Mouse (Mus musculus) heart, postnatal 14 days (tissue): ENCODE measurements at regions not wholly inside any gene's neighbourhood (a gene's known extent, or its start where the extent isn't known, plus 50 kb on each side); places are given as distances from the start of the nearest gene placed in this dataset.
A peak's percentile ranks its signal among the peaks of the same experiment; 100 is the strongest.
"Not testable (repeated sequence)": the region's sequence is repeated elsewhere in the genome, so short reads cannot be mapped to it uniquely, and the experiment has no call there.

Experiments
- DNase-seq, 2 experiments: peaks; one replicate each; pipeline ENCODE4 v3.0.0; 2021 to 2022
- intact Hi-C: fragments of 180-260 bp; cut with DNase I; formaldehyde crosslinking; loops from one replicate; pipeline ENCODE4 v1.15.1; 2025

DNA sequence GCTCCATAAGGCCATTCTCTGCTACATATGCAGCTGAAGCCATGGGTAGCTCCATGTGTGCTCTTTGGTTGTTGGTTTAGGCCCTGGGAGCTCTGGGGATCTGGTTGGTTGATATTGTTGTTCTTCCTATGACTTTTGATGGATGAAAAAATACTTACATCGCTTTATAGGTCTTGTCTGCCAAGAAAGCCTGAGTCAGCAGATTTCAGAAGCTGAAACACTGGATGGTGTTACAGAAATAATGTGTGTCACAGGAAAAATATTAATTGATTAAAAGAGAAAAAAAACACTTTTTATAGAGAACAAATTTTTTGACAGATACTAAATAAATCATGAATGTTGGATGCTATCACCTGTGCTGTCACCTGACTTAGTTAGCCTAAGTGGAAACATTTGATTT lies 52.4 kb upstream of the Plxna2 start:
- intact Hi-C loops, result no loop called here
- DNase-seq, result no peak

GRCm38 (mm10) chr1:194563946-194564345 lies 54.1 kb upstream of the Plxna2 start:
- intact Hi-C loops, result no loop called here
- DNase-seq, result no peak

- peak; percentile 5 to 24 for DNase-seq
- intact Hi-C loops, result no loop called here
Measured at GRCm38 (mm10) chr1:194561098-194561497, 56.9 kb upstream of the Plxna2 start.

GRCm38 (mm10) chr1:194548661-194549060 lies 69.4 kb upstream of the Plxna2 start:
- no peak for DNase-seq
- intact Hi-C loops, result no loop called here

DNA sequence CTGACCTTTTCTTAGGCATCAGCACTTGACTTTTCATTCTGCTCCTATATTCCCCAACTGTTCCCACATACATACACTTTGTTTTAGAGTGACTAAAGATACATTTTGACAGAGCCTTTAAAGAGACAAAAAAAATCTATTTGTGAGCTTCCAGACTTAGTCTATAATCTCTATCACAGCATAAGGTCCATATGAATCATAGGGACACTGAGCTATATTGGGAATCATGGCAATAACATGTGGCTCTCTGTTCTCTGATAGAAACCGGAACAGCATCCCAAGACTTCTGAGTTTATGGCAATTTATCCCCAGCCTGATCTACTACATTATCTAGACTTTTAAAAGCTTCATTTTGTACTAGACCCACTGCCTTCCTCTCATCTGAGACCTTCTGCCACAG lies 69.8 kb upstream of the Plxna2 start:
- no peak for DNase-seq
- intact Hi-C loops, result no loop called here

DNA sequence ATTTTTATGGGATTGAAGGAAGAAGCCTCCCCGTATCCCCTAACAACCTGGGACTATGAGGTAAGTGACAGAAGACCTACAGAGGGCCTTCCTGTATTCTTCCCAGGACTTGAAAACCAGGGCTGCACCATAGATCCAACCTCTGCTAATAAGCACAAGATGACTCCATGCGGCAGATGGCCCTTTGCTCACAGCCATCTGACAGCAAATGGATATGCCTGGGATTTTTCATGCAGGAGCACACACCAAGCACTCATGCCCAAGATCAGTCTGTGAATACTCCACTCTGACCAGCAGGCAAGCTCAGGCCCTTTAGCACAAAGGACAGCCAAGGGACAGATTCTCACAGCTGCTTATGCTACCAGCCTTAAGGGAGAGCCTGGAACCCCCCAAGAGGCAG lies 77.1 kb upstream of the Plxna2 start:
- intact Hi-C loops, result no loop called here
- no peak for DNase-seq

- DNase-seq, result no peak
- intact Hi-C loops, result no loop called here
Measured at GRCm38 (mm10) chr1:194527342-194528165, 90.5 kb upstream of the Plxna2 start.

DNA sequence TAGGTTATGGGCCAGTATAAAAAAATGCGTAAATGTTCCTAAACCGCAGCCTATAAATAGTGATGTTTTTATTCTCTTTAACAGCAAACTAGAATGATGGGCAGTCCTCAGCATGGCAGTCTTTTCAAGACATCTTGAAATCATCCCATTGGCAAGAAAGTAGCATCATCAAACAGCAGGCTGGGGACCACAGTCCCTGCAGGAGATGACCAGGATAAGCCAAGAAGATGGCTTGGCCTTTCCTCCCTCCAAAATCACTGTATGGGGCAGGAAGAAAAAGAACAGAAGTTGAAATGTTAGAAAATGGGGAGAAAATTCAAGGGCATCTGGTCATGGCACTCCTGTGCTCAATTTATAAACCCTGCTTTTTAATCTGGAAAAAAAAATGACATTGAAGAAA lies 93.0 kb upstream of the Plxna2 start:
- intact Hi-C loops, result no loop called here
- no peak for DNase-seq

GRCm38 (mm10) chr1:194521216-194521615 lies 96.8 kb upstream of the Plxna2 start:
- no peak for DNase-seq
- intact Hi-C loops, result no loop called here

GRCm38 (mm10) chr1:194519509-194520220 lies 98.4 kb upstream of the Plxna2 start:
- intact Hi-C loops, result no loop called here
- no peak for DNase-seq

- no peak for DNase-seq
- intact Hi-C loops, result no loop called here
Measured at GRCm38 (mm10) chr1:194516136-194516535, 101.9 kb upstream of the Plxna2 start.

GRCm38 (mm10) chr1:194508314-194508713 lies 109.7 kb upstream of the Plxna2 start:
- intact Hi-C loops, result no loop called here
- DNase-seq, result no peak

GRCm38 (mm10) chr1:194505826-194506225 lies 112.2 kb upstream of the Plxna2 start:
- no peak for DNase-seq
- intact Hi-C loops, result no loop called here

DNA sequence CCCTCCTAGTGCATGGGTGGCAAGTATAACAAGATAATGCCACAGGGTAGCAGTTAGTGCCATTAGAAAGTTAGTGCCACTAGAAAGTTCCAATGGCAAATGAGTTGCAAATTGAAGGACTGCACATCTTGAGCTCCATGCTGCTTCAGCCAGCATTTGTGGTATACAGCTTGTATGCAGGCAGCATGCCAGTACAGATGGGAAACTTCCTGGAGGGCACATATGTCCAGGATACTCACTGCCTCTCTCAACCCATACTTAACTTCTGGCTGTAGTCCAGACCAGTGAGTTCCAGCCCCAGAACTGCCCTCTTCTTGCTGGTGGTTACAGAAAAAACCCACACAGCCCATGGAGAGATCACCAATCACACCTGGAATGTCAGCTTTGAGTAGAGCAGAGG lies 113.8 kb upstream of the Plxna2 start:
- intact Hi-C loops, result no loop called here
- DNase-seq, result no peak

GRCm38 (mm10) chr1:194503517-194503916 lies 114.5 kb upstream of the Plxna2 start:
- no peak for DNase-seq
- intact Hi-C loops, result no loop called here

DNA sequence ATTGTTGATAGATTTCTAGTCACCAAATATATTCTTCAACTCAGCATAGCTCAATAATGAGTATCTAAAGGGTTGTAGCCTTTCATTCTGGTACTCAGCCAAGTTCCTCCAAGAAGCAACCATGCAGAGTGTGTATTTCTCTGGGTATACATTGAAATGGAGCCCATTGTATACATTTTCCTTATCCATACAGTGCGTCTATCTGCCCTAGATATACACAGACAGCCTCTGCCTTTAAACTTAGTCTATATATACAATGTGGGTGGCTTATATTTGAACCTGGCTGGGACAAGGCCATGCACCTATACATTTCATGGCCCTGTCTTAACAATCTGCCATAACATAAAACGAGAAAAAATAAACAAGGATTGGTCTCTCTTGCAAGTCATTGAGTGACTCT lies 121.6 kb upstream of the Plxna2 start:
- intact Hi-C loops, result no loop called here
- DNase-seq, result no peak

DNA sequence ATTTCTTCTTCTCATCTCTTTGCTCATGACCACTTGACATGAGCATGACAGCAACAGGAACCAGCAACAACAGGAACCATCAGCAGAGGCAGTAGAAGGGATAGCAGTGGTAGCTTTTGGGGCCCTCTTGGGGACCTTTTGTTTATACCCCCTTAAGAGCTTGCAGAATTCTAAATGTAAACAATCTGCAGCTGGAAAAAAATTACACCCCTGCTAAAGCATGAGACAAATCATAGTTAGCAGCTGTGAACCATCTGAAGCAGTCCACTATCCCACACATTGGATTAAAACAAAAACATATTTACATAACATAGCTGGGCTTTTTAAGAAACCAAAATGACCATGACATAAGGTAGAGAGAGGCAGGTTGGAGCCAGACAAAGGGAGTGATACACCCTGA lies 126.9 kb upstream of the Plxna2 start:
- no peak for DNase-seq
- intact Hi-C loops, result no loop called here

- intact Hi-C loops, result no loop called here
- no peak for DNase-seq
Measured at GRCm38 (mm10) chr1:194488126-194488525, 129.9 kb upstream of the Plxna2 start.

DNA sequence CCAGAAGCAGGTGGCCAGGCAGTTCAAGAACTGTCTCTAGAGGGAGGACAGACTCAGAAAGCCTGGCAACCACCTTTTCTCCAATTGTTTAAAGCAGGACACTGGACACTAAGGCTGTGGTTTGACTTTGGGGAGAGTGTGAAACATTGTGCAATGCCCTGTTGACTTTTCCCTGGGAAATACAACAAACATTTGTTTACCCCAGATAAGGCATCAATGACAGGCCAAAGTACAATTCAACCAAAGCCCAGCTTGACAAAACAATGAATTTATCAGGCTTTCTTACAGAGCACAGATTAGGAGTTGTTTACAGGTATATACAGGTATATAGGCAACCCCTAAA lies 135.3 kb upstream of the Plxna2 start:
- intact Hi-C loops, result no loop called here

DNA sequence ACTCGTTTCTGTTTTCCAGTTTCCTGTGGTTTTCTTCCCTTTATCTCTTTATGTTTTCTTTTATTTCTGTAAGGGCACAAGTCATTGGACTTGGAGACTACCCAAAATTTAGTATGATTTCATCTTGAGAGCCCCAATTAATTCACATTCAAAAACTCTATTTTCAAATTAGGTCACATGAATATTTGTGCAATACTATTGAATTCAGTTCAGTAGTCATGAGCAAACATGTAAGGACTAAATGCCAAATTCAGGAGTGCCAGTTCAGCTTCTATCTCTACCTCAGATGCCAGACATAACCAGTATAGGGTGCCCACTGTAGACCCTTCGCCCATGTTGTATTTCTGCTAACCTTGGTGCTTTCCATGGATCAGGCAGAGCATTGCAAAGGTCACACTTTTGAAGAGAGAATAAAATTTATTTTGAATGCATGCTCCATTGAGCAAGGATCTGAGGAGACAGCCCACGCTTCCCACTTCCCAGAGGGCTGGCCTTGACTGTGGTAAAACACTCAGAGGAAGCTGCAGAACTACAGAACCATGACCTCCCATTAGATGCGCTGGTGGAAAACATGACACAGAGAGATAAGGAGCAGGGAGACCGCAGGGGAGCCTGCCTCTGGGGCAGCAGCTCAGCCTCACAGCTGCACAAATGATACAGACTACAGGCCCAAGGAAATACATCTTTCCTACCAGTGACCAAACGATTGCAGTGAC lies 135.9 kb upstream of the Plxna2 start:
- peak; percentile 5 to 8 for DNase-seq
- intact Hi-C loops, result no loop called here

More for the DNA sequence above, 135.3 kb upstream of the Plxna2 start:
- no peak for DNase-seq

- DNase-seq, intact Hi-C loops: not testable (repeated sequence)
Measured at GRCm38 (mm10) chr1:194471281-194471680, 146.7 kb upstream of the Plxna2 start.

- DNase-seq, result no peak
- intact Hi-C loops, result no loop called here
Measured at GRCm38 (mm10) chr1:194452480-194452879, 165.5 kb upstream of the Plxna2 start.
